Mouse (Mus musculus): Measurements from ENCODE around the gene Arl9.
"Not testable (repeated sequence)": the region's sequence is repeated elsewhere in the genome, so short reads cannot be mapped to it uniquely, and the experiment has no call there.

Gene Arl9

DNA sequence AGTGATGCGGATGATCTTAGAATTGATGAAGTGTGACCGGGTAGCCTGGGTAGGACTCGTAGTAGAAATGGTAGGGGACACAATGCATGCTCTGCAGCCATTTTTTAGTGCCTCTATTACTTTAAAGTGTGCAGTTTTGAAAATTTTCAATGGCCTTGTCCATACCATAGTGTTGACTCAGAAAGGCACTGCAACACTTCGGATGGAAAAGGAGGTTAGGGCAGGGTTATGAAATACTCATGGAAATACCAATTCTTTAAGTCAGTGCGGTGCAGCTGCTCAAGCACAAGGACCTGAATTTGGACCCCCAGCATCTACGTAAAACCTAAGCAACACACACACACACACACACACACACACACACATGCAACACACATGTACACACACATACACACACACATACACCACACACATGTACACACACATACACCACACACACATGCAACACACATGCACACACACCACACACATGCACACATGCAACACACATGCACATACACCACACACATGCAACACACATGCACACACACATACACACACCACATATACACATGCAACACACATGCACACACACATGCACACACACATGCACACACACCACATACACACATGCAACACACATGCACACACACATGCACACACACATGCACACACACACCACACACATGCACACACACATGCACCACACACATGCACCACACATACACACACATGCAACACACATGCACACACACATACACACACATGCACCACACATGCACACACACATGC lies at the start of gene Arl9:
Arl9 (plus strand) TSS at position 5 of the 771 bp plus-strand sequence.
- in situ Hi-C loops (cut with MseI, MboI) = no loop called here

DNA sequence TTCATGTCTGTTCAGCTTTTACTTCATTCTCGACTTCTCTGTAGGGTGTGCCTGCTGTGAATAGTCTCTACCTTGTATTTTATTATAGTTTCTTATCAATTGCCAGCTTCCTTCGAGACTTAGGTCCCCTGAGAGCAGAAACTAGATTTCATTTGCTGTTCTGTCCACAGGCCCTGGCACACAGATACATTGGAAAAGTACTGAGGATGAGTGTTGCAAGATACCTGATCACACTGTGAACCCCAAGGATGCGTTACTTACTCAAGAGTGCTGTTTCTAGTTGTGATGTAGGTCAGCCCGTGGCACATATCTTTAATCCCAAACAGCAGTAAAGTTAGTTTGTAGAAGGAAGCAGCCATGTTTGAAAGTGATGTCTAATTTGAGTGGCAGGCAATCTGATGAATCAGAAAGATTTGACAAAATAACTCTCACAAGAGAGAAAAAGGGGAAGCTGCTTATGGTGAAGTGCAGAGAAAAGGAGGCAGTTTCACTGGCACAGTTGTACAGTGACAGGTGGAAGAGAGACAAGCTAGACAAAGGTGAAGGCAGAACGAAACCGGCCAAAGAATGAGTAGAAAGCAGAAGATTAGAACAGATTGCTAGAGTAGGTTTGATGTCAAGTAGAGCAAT lies 49.5 kb upstream of the Arl9 start:
- in situ Hi-C loops (cut with MseI, MboI) = no loop called here

DNA sequence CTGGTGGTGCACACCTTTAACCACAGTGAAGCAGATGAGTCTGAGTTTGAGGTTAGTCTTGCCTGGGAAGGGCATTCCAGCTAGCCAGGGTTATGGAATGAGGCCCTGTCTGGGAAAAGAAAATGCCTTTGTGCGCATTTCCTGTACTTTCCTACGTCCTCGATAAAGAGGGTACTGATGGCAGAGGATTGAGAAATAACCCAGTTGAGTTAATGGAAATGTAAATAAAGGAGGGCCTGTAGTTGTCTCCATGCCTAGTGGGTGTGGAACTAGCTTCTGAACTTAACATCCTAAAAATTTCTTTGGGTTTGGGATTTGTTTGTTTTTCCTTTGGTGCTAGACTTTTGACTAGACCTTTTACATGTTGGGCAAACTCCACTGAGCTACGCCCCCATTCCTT lies 48.4 kb upstream of the Arl9 start:
- in situ Hi-C loops (cut with MseI, MboI) = no loop called here

DNA sequence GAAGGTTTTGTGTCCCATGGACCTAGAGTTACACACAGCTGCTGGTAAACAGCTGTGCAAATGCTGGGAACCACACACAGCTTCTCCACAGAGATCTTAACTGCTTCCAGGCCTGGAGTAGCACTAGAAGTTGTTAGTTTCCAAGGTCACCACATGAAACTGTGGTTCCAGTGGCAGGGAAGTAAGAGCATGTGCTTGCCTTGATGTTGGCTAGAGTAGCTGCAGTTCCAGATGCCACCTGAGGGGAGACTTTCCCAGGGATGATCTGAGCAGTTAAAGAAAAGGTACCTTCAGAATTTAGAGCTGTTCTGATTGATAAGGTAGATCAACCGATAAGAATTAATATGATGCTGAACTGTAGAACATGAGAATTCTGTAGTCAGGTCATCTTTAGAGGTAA lies 45.9 kb upstream of the Arl9 start:
- in situ Hi-C loops (cut with MseI, MboI) = no loop called here

DNA sequence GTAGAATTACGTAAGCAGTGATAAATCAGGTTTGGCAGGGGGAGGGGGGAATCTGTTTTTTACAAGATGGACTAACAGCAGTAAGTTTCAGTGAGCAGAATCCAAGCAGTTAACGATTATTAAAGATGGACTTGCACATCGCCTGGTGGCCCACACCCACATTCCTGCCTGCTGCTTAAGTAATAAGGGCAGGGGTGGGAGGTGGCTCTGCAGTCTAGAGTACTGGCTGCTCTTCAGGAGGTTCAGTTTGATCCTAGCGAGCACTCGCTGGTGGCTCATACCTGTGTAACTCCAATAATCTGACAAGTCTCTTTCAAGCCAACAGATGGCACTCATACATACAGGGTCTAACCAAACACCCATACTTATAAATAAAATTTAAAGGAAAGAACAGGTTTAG lies 44.3 kb upstream of the Arl9 start:
- in situ Hi-C loops (cut with MseI, MboI) = no loop called here

DNA sequence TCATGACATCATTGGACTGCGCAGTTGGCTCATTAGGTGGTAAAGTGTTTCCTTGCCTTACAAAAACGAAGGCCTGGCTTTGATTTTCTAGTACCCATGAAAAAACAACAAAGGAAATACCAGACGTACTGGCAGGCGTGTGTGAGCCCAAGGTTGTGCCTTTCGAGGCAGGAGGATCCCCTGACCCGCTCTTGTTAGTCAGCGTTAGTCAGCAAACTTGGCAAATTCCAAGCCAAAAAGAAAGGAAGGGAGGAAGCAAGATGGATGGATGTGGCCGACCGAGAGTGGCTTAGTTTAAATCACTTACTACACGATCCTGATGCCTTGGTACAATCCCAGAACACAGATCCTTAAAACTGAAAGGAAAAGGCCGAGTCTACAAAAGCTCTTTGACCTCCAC lies 41.3 kb upstream of the Arl9 start:
- in situ Hi-C loops (cut with MseI, MboI) = no loop called here

DNA sequence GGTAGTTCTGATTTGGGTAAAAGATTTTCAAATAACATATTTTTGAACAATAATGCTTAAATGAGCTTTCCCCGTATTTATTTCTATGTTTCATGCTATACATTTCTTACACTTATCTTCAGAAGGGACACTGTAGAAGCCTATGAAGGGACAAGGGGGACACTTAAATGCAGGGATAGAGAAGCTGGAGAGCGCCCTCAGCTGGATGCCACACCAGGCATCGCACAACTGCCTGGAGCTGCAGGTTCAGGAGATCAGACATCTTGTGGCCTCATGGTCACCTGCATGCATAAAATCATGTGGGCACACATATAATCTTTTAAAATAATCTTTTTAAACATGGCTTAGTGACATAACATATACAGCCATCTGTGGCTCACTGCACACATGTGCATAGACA lies 39.2 kb upstream of the Arl9 start:
- in situ Hi-C loops (cut with MseI, MboI) = no loop called here

DNA sequence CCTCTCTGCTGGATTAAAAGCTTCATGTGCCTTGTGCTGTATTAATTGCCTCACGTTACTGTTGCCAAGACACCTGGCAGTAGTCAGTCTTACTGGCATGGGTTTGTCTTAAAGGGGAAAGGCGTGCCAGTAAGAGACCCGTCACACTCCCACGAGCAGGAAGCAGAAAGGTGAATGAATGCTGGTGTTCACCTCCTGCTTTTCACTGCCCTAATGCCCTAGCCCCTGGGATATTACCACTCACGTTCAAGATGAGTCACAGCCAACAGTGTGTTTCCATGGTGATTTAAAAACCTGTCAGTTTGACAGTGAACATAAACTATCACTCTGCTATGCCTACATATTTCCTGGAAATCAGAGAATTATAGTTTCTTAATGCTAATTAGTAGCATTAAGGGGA lies 34.6 kb upstream of the Arl9 start:
- in situ Hi-C loops (cut with MseI, MboI) = no loop called here

DNA sequence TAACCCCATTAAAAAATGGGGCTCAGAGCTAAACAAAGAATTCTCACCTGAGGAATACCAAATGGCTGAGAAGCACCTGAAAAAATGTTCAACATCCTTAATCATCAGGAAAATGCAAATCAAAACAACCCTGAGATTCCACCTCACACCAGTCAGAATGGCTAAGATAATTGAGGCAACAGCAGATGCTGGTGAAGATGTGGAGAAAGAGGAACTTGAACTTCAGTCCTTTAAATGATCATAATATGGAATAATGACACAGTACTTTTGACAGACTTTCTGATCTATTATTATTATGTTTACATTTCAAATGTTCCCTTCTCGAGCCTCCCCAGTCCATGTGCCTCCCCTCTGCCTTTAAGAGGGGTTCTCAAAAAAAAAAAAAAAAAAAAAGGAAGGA lies 32.7 kb upstream of the Arl9 start:
- in situ Hi-C loops (cut with MseI, MboI) = not testable (repeated sequence)

DNA sequence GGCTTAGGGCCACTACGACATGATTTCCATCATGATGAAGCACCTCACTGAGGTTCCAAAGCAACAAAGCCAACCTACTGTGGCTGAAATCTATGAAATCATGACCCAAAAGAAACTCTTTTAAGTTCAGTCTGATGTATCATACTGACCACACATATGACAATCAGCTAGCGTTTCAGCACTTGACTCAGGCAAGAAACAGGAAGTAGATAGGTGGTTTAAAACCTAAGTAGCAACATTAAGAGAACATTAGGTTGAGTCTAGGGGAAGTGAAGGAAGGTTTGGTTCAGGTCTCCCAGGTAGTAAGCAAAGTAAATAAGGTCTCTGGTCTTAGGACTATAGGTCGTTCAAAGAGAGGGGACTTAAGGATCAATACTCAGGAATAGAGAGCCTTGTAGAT lies 30.4 kb upstream of the Arl9 start:
- in situ Hi-C loops (cut with MseI, MboI) = no loop called here

DNA sequence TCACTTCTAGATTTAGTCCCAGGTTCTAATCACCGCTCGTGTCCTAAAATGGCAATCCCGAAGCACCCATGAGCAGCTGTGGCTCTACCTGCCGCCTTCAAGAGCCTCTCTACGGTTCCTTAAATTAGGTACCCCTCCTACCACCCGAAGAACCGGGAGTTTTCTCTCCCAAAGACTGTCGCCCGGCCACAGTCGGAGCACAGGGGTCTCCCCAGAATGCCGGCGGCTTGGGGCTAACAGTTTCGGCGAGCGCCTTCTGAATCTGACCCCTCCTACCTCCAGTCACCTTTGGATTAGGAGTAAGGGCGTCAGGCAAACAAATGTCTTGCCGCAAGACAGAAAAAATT lies 29.7 kb upstream of the Arl9 start:
- in situ Hi-C loops (cut with MseI, MboI) = no loop called here

DNA sequence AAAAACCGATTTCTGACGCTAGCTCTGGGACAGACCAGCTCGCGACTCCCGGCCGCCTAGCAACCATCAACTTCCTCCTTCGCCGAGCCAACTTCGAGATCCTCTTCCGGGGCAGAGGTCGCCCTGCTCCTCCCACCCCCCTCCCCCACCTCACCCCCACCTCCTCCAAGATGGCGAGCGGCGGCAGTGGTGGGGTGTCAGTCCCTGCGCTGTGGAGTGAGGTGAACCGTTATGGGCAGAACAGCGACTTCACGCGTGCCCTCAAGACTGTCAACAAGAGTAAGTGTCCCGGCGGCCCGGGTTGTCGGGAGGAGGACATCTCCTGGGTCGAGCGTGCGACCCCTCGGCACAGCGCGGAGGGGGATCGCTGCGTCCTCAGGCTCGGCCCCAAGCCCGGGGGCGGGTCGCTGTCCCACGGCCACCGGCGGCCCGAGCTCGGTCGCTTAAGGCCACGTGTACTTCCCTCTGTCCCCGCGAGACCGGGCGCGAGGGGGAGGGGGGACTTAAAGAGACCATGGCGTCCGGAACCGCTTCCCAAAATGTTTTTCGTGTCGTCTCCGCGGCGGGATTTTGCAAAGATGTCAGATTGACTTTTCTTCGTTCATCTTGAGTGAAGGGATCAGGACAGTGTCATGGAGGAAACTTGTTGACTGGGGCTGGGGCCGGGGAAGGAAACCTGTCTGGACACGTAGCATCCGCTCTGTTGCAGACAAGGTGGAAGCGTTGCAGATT lies 29.1 kb upstream of the Arl9 start, which contains the start of gene Srp72:
Srp72 (plus strand) TSS at position 130 of the 732 bp plus-strand sequence.
- in situ Hi-C loops (cut with MseI, MboI) = no loop called here

DNA sequence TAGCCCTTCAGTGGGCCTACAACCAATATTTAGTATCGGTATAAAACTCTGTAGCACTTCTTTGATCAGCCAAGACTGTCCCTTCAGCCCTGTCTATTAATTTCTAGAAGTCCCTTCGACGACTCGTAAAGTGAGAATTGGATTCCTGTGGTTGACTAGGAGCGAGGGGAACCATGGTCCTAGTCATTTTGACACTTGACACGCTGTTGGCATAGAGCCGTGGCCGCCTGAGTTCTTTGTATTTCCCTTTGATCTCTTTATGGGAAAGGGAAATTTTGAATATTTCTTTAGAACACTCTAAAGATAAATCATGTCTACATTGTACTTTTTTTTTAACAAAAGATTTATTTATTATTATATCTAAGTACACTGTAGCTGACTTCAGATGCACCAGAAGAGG lies 28.1 kb upstream of the Arl9 start:
- in situ Hi-C loops (cut with MseI, MboI) = no loop called here

DNA sequence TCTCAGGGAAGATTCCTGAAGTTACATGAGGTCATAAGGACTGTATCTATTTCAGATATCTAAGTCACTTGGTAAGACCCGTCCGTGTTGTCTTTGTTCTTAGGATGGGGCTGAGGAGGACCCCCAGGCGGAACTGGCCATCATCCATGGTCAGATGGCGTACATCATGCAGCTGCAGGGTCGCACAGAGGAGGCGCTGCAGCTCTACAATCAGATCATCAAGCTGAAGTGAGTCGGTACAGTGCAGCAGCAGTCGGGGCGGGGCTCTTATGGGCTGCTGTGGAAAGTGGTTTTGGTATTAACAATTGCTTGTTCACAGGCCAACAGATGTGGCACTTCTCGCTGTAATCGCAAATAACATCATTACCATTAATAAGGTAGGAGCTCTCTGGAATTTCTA lies 19.8 kb upstream of the Arl9 start:
- in situ Hi-C loops (cut with MseI, MboI) = no loop called here

DNA sequence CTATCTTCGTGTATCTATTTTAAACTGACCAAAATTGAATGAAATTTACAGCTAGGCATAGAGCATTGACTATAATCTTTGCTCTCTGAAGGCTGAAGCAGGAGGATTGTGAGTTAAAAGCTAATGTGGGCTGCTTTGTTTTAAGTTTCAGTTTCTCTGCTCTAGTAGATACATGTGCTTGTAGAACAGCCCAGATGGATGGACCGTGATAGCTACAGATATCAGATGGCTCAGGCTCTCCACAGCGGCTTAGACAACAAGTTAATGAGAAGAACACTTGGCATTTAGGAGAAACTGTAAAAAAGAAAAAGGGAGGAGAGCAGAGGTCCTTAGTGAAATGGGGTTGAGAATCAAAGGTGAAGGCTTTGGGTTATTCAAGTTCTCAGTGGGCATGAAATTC lies 13.1 kb upstream of the Arl9 start:
- in situ Hi-C loops (cut with MseI, MboI) = no loop called here

DNA sequence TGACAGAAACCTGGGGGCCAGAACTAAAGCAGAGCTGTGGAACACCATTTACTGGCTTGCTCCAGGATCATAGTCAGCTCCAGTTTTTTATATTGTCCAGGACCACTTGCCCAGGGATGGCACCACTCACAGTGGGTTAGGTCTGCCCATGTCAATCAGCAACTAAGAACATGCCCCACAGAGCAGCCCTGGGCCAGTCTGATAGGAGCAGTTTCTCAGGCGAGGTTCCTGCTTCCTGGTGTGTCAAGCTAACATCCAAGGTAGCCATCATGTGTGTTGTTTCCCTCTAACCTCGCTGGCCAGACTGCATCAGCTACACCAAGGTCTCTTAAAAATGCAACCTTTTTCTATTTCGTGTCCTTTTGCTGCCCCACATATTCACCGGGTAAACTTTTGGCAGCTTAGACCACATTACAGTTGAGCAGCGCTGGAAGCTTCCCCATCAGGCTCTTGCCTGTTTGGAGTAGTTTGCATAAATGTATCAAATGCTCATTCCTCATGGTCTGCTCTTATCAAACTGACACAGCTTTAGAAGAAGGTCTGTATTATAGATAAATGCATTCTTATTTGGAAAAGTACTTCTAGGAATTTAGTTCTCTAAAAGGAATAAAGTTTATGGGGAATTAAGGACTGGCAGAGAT lies 10.6 kb upstream of the Arl9 start:
- in situ Hi-C loops (cut with MseI, MboI) = no loop called here

DNA sequence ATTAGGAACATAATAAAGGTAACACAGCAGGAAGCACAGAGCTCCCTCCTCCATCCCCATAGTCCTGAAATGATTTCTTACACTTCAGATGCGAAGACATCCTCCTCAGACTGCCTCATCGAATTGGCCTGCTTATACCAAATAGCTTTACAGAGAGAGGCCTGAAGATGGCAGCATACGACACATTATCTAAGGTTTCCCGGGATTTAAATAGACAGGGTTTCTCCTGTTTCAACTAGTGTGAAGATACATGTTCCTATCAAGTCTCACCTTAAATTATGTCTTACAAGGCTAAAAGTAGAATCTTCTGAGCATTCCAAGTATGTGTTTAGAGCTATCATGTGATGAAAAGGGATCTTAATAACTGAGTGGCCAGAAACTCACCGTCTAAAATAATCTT lies 5.4 kb upstream of the Arl9 start:
- in situ Hi-C loops (cut with MseI, MboI) = no loop called here

DNA sequence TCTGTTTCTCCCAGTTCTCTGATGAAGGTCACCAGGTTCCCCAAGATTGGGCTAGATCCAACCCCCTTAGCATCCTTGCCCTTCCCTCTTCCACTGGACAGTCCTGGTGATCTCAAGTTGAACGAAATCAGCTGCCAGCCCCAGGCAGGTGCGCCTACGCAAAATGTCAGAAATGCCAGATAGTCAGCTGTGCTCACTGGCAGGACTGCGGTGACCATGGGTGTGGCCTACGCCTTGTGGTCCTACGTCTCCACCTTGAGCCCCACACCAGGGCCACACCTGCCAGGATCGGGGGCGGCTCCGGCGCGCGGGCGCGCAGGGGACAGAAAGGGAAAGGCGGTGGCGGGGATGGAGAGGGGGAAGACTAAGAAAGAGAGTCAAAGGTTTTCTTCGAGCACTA lies 2.7 kb upstream of the Arl9 start:
- in situ Hi-C loops (cut with MseI, MboI) = no loop called here

DNA sequence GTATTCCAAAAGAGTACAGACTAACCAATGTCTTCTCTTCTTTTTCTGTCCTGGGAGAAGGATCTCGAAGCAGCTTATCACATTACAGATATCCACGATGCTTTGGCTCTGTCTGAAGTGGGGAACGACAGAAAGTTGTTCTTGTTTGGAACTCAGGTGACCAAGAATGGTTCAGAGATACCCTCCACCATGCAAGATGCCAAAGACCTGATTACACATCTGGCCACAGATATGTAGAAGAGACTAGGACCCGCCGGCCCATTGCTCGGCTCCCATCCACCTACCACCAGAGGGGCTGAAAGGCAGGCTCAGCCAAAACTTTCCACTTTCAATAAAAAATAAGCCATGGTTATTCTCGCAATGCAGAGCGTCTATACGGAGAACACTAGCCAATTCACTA lies 6.5 kb downstream of the Arl9 start:
- in situ Hi-C loops (cut with MseI, MboI) = no loop called here

DNA sequence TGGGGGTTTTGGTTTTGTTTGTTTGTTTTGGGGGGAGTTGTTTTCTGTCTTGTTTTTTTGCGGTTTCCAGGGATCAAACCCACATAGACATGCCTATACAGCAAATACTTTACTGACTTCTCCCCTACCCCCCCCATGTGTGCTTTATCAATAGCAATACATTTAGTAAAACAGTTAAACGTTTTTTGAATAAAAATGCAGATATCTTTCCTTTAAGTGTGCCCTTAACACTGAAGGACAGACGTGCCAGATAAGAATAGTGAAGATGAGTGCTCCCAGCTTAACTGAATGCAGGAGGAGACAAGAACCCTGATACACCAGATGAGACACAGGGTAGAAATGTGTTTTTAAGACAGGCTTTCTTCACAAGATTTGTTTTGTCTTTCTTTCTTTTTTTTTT lies 7.2 kb downstream of the Arl9 start:
- in situ Hi-C loops (cut with MseI, MboI) = no loop called here

DNA sequence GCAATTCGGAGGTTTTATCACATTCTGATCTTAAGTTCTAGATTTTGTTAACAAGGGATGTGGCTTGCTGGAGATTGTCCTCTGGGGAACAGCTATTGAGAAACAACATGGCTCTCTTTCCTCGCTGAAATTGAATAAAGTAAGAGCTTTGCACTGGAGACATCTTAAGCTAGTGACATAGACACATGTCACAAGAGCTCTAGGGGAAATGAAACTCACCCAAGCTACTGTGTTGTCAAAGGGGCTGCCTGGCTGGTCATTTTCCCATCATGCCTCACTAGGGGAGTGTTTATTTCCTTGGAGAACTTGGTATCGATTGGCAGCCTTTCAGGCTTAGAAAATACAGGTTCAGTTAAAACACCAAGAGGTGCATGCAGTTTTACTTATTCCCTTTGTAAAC lies 9.3 kb downstream of the Arl9 start:
- in situ Hi-C loops (cut with MseI, MboI) = no loop called here
